Mouse (Mus musculus): Measurements from ENCODE around the gene Hdac4. TPM values are rescaled to one million over a fixed set of nuclear protein-coding genes. Genes with fewer than 3 reads are reported as not detected.
A peak's percentile ranks its signal among the peaks of the same experiment; 100 is the strongest.

Gene Hdac4
- polyA plus RNA-seq, 1 experiment, result 35.1 TPM

GRCm38 (mm10) chr1:91921279-91921678, 274.2 kb downstream of the Hdac4 start:
- no peak overlapping the region for H3K4me3 ChIP-seq (ENCODE audit: insufficient read depth, low read length)
- TF ChIP-seq CTCF (IDR thresholded peaks at IDR 0.05; ENCODE audit: extremely low read depth, insufficient read depth, low read length) (no peak), POLR2A (IDR thresholded peaks at IDR 0.05; ENCODE audit: extremely low read depth, insufficient read depth, low read length) (no peak)
- peaks cover 19% of the 10 kb centered on the region for H3K4me1 ChIP-seq (ENCODE audit: control insufficient read depth, insufficient read depth, low read length)
- no peak overlapping the region for H3K27ac ChIP-seq (ENCODE audit: insufficient read depth, low read length)

DNA sequence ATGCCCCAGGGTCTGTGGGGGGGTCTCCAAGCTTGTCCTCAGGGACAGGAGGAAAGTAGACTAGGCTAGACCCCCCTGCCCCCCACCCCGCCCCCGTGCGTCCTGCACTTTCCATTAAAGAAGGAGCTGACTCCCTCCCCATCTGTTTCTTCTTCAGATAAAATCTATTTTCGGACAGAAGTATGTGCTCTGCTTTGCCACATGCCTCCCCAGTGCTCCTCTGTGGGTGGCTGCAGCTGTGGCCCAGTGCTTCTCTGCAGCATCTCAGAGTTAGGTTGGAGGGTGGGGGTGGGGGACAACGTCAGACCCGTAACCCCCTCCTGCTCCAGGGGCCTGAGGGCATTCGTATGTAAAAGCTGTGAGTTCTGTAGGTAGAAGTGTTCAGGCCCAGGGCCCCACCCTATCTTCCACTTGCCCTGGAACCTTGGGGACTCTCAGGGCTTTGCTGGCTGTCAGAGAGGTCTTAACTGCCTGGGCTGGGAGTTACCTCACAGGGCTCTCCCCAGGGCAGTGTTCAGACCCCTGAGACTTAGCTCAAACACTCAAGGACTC, 275.4 kb downstream of the Hdac4 start:
- Histone ChIP-seq H3K4me1 (ENCODE audit: control insufficient read depth, insufficient read depth, low read length) (peaks cover 19% of the 10 kb centered on the region), H3K27ac (ENCODE audit: insufficient read depth, low read length) (peak overlapping the region; percentile 93), H3K4me3 (ENCODE audit: insufficient read depth, low read length) (no peak overlapping the region)
- TF ChIP-seq CTCF (IDR thresholded peaks at IDR 0.05; ENCODE audit: extremely low read depth, insufficient read depth, low read length) (no peak), POLR2A (IDR thresholded peaks at IDR 0.05; ENCODE audit: extremely low read depth, insufficient read depth, low read length) (no peak)

- TF ChIP-seq CTCF (IDR thresholded peaks at IDR 0.05; ENCODE audit: extremely low read depth, insufficient read depth, low read length) (no peak), POLR2A (IDR thresholded peaks at IDR 0.05; ENCODE audit: extremely low read depth, insufficient read depth, low read length) (no peak)
- Histone ChIP-seq H3K4me1 (ENCODE audit: control insufficient read depth, insufficient read depth, low read length) (peaks cover 20% of the 10 kb centered on the region), H3K27ac (ENCODE audit: insufficient read depth, low read length) (peak overlapping the region; percentile 93; the same call in 1 of the 2 replicates), H3K4me3 (ENCODE audit: insufficient read depth, low read length) (no peak overlapping the region)
Measured at GRCm38 (mm10) chr1:91918257-91918800, 277.2 kb downstream of the Hdac4 start.

GRCm38 (mm10) chr1:91917596-91917995, 277.9 kb downstream of the Hdac4 start:
- H3K27ac ChIP-seq (ENCODE audit: insufficient read depth, low read length), result no peak overlapping the region
- peaks cover 21% of the 10 kb centered on the region for H3K4me1 ChIP-seq (ENCODE audit: control insufficient read depth, insufficient read depth, low read length)
- TF ChIP-seq POLR2A (IDR thresholded peaks at IDR 0.05; ENCODE audit: extremely low read depth, insufficient read depth, low read length) (no peak), CTCF (IDR thresholded peaks at IDR 0.05; ENCODE audit: extremely low read depth, insufficient read depth, low read length) (no peak)
- no peak overlapping the region for H3K4me3 ChIP-seq (ENCODE audit: insufficient read depth, low read length)

DNA sequence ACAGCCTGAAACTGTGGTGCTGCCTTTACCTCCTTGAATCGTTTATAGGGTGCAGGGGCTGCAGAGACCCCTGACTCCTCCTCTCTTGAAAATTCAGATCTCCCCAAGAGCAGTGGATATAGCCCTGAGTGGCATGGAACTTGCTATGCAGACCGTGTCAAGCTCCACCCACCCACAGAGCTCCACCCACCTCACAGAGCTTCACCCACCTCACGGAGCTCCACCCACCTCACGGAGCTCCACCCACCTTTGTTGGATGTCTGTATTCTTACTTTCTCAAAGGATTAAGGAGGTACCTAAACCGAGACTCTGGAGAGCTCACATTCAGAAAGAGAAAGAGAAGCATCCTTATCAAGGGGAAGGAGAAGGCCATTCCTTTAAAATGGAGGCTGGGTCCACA, 279.5 kb downstream of the Hdac4 start:
- H3K27ac ChIP-seq (ENCODE audit: insufficient read depth, low read length), result no peak overlapping the region
- TF ChIP-seq POLR2A (IDR thresholded peaks at IDR 0.05; ENCODE audit: extremely low read depth, insufficient read depth, low read length) (no peak), CTCF (IDR thresholded peaks at IDR 0.05; ENCODE audit: extremely low read depth, insufficient read depth, low read length) (no peak)
- peaks cover 25% of the 10 kb centered on the region for H3K4me1 ChIP-seq (ENCODE audit: control insufficient read depth, insufficient read depth, low read length)
- no peak overlapping the region for H3K4me3 ChIP-seq (ENCODE audit: insufficient read depth, low read length)

DNA sequence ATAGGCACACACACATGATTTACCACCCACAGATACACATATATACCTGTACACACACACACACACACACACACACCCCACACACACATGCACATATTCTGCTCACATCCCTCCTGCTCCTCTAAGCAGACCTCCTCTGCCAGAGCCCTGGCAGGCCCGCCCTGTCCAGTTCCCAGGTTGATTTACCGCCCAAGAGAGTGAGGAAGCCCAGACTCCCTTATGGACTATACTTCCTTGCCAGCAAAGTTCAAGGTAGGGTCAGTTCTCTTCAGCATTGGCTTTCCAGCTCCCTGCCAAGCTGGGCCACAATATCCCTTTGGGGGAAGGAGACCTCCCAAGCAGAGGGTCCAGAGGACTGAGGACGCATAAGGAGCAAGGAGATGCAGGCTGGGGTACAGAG, 280.9 kb downstream of the Hdac4 start:
- H3K4me1 ChIP-seq (ENCODE audit: control insufficient read depth, insufficient read depth, low read length), result peaks cover 17% of the 10 kb centered on the region
- no peak overlapping the region for H3K4me3 ChIP-seq (ENCODE audit: insufficient read depth, low read length)
- TF ChIP-seq CTCF (IDR thresholded peaks at IDR 0.05; ENCODE audit: extremely low read depth, insufficient read depth, low read length) (no peak), POLR2A (IDR thresholded peaks at IDR 0.05; ENCODE audit: extremely low read depth, insufficient read depth, low read length) (no peak)
- no peak overlapping the region for H3K27ac ChIP-seq (ENCODE audit: insufficient read depth, low read length)

DNA sequence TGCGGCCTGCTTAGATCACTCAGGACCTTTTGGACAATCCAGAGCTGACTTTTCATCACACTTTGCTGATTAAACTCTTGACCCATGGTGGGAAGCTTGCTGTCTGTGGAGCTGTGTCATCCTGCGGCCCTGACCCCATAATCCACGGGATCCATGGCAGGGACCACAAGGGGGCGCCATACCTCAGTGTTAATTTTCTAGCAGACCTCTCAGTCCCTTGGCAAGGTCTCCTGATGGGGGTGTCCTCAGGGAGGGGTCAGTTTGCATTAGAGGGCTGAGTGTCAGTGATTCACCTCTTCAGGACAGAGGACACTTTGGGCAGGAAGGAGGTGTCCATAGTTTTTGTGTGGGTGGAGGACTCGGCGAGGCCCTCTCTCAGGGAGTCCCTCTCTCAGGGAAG, 281.6 kb downstream of the Hdac4 start:
- no peak overlapping the region for H3K4me3 ChIP-seq (ENCODE audit: insufficient read depth, low read length)
- TF ChIP-seq CTCF (IDR thresholded peaks at IDR 0.05; ENCODE audit: extremely low read depth, insufficient read depth, low read length), result peak; percentile 46; the same call in 1 of the 2 replicates
- TF ChIP-seq POLR2A (IDR thresholded peaks at IDR 0.05; ENCODE audit: extremely low read depth, insufficient read depth, low read length), result no peak
- no peak overlapping the region for H3K27ac ChIP-seq (ENCODE audit: insufficient read depth, low read length)
- peaks cover 13% of the 10 kb centered on the region for H3K4me1 ChIP-seq (ENCODE audit: control insufficient read depth, insufficient read depth, low read length)

GRCm38 (mm10) chr1:91912227-91913119, 283.0 kb downstream of the Hdac4 start:
- Histone ChIP-seq H3K4me3 (ENCODE audit: insufficient read depth, low read length) (no peak overlapping the region), H3K27ac (ENCODE audit: insufficient read depth, low read length) (no peak overlapping the region), H3K4me1 (ENCODE audit: control insufficient read depth, insufficient read depth, low read length) (peaks cover 17% of the 10 kb centered on the region)
- TF ChIP-seq POLR2A (IDR thresholded peaks at IDR 0.05; ENCODE audit: extremely low read depth, insufficient read depth, low read length) (no peak), CTCF (IDR thresholded peaks at IDR 0.05; ENCODE audit: extremely low read depth, insufficient read depth, low read length) (no peak)

GRCm38 (mm10) chr1:91905268-91905667, 290.2 kb downstream of the Hdac4 start:
- H3K27ac ChIP-seq (ENCODE audit: insufficient read depth, low read length), result no peak overlapping the region
- H3K4me1 ChIP-seq (ENCODE audit: control insufficient read depth, insufficient read depth, low read length), result peaks cover 10% of the 10 kb centered on the region
- no peak for TF ChIP-seq POLR2A (IDR thresholded peaks at IDR 0.05; ENCODE audit: extremely low read depth, insufficient read depth, low read length)
- TF ChIP-seq CTCF (IDR thresholded peaks at IDR 0.05; ENCODE audit: extremely low read depth, insufficient read depth, low read length), result no peak
- H3K4me3 ChIP-seq (ENCODE audit: insufficient read depth, low read length), result no peak overlapping the region
